Mouse (Mus musculus): ENCODE measurements around the gene Pak1. TPM values are rescaled to one million over a fixed set of nuclear protein-coding genes. Genes with fewer than 3 reads are reported as not detected.
A peak's percentile ranks its signal among the peaks of the same experiment; 100 is the strongest.

The Pak1 gene
- polyA plus RNA-seq, 1 experiment from 2014 or later = 8.1 TPM

- Histone ChIP-seq H3K27me3 (ENCODE audit: insufficient read depth, low read length) (no peaks in the 10 kb centered on the region), H3K9me3 (ENCODE audit: low read length) (no peaks in the 10 kb centered on the region), H3K4me2 (ENCODE audit: low read depth, low read length) (peak overlapping the region; percentile 85), H3K4me3 (ENCODE audit: low read depth, low read length) (peak overlapping the region; percentile 51), H3K36me3 (replicated peaks; ENCODE audit: insufficient read depth, low read length) (no peaks in the 10 kb centered on the region), H3K27ac (ENCODE audit: low read depth) (peak overlapping the region; percentile 95), H3K4me1 (ENCODE audit: insufficient read depth) (peaks cover 16% of the 10 kb centered on the region), H3K9ac (replicated peaks) (peak overlapping the region; percentile 61)
- TF ChIP-seq EP300 (IDR thresholded peaks at IDR 0.05; ENCODE audit: low read depth) = no peak
- no peak for TF ChIP-seq CTCF (IDR thresholded peaks at IDR 0.05; ENCODE audit: low read depth)
- ATAC-seq (peak; percentile 29), DNase-seq (peak; percentile 45)
- WGBS (ENCODE audit: insufficient replicate concordance) = 25% methylated on average over 10 of the region's 10 CpGs
Observed at GRCm38 (mm10) chr7:97748527-97749206, 39.7 kb upstream of the Pak1 start.

GRCm38 (mm10) chr7:97749207-97750190, 38.8 kb upstream of the Pak1 start:
- H3K27me3 ChIP-seq (ENCODE audit: insufficient read depth, low read length) = no peaks in the 10 kb centered on the region
- H3K4me3 ChIP-seq (ENCODE audit: low read depth, low read length) = peak overlapping the region; percentile 51
- DNase-seq (peak; percentile 58), ATAC-seq (peak; percentile 28)
- H3K4me2 ChIP-seq (ENCODE audit: low read depth, low read length) = peak overlapping the region; percentile 85
- peak overlapping the region; percentile 95 for H3K27ac ChIP-seq (ENCODE audit: low read depth)
- H3K4me1 ChIP-seq (ENCODE audit: insufficient read depth) = peaks cover 16% of the 10 kb centered on the region
- H3K9me3 ChIP-seq (ENCODE audit: low read length) = no peaks in the 10 kb centered on the region
- no peak for TF ChIP-seq EP300 (IDR thresholded peaks at IDR 0.05; ENCODE audit: low read depth)
- peak; percentile 1; the same call in 1 of the 2 replicates for TF ChIP-seq CTCF (IDR thresholded peaks at IDR 0.05; ENCODE audit: low read depth)
- no peaks in the 10 kb centered on the region for H3K36me3 ChIP-seq (replicated peaks; ENCODE audit: insufficient read depth, low read length)
- peak overlapping the region; percentile 61 for H3K9ac ChIP-seq (replicated peaks)
- WGBS (ENCODE audit: insufficient replicate concordance) = 13% methylated on average over 19 of the region's 19 CpGs

DNA sequence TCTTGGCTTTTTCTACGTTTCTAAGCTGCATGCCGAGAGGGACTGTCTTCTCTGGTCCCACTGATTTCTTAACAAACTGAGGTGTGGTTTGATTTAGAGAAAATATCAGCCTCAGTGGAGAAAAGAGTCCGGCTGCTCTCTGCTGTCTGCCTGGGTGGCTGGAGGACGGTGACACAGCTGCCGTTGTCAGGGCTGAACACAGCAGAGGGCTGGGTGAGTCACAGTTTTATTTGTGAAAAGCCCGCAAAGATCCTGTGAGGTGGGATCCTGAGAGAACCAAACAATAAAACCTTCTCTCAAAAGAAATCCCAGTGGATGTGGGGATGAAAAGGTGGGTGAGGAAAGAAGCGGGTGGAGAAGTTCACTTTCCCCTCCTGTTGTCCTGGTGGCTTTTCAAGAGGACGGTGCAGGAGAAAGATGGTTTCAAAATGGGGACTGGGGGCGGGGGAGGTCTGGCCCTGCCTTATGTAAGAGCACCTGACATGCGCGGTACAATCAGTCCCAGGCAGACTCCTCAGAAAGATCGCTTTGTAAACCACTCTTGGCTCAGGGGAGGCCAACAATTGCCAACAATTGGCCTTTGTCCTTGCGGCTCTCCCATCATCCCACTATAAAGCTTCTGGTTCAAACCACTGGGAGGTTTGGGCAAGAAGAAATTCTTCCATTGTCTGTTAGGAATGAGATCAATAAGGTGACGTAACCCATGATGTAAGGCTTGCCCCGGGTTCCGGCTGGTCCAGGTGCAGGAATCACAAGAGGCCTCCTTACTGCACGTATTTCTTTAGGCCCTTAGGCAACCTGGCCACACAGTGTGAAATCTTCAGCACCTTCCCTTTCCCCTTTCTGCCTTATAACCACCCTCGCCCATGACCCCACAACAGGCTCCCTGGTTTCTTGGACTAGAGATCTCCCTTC, 31.1 kb upstream of the Pak1 start:
- Histone ChIP-seq H3K27ac (ENCODE audit: low read depth) (no peak overlapping the region), H3K4me3 (ENCODE audit: low read depth, low read length) (no peak overlapping the region), H3K9me3 (ENCODE audit: low read length) (no peaks in the 10 kb centered on the region), H3K36me3 (replicated peaks; ENCODE audit: insufficient read depth, low read length) (no peaks in the 10 kb centered on the region), H3K4me1 (ENCODE audit: insufficient read depth) (no peaks in the 10 kb centered on the region), H3K27me3 (ENCODE audit: insufficient read depth, low read length) (no peaks in the 10 kb centered on the region), H3K9ac (replicated peaks) (no peak overlapping the region), H3K4me2 (ENCODE audit: low read depth, low read length) (peak overlapping the region; percentile 24; the same call in 1 of the 2 replicates)
- ATAC-seq = peak; percentile 59
- TF ChIP-seq EP300 (IDR thresholded peaks at IDR 0.05; ENCODE audit: low read depth) (no peak), CTCF (IDR thresholded peaks at IDR 0.05; ENCODE audit: low read depth) (no peak)
- DNase-seq = peak; percentile 27
- WGBS (ENCODE audit: insufficient replicate concordance) = 61% methylated on average over 18 of the region's 18 CpGs

GRCm38 (mm10) chr7:97764591-97764990, 23.8 kb upstream of the Pak1 start:
- TF ChIP-seq CTCF (IDR thresholded peaks at IDR 0.05; ENCODE audit: low read depth) (no peak), EP300 (IDR thresholded peaks at IDR 0.05; ENCODE audit: low read depth) (no peak)
- DNase-seq = no peak
- Histone ChIP-seq H3K4me3 (ENCODE audit: low read depth, low read length) (no peak overlapping the region), H3K27me3 (ENCODE audit: insufficient read depth, low read length) (no peaks in the 10 kb centered on the region), H3K9ac (replicated peaks) (no peak overlapping the region), H3K36me3 (replicated peaks; ENCODE audit: insufficient read depth, low read length) (no peaks in the 10 kb centered on the region), H3K9me3 (ENCODE audit: low read length) (no peaks in the 10 kb centered on the region), H3K4me1 (ENCODE audit: insufficient read depth) (no peaks in the 10 kb centered on the region), H3K27ac (ENCODE audit: low read depth) (0 out of 2 replicates have a peak overlapping the region, but pooled peaks have one; percentile 19), H3K4me2 (ENCODE audit: low read depth, low read length) (no peak overlapping the region; the same call in 1 of the 2 replicates)
- no peak for ATAC-seq
- 68% methylated on average over 11 of the region's 11 CpGs for WGBS (ENCODE audit: insufficient replicate concordance)

- H3K27me3 ChIP-seq (ENCODE audit: insufficient read depth, low read length) = no peaks in the 10 kb centered on the region
- 0 out of 2 replicates have a peak overlapping the region, but pooled peaks have one; percentile 19 for H3K27ac ChIP-seq (ENCODE audit: low read depth)
Observed at GRCm38 (mm10) chr7:97765181-97765962, 23.0 kb upstream of the Pak1 start.

More at GRCm38 (mm10) chr7:97765181-97765962, 23.0 kb upstream of the Pak1 start:
- no peaks in the 10 kb centered on the region for H3K4me1 ChIP-seq (ENCODE audit: insufficient read depth)
- ATAC-seq (peak; percentile 31; the same call in 1 of the 2 replicates), DNase-seq (no peak)
- H3K9me3 ChIP-seq (ENCODE audit: low read length) = no peaks in the 10 kb centered on the region
- no peaks in the 10 kb centered on the region for H3K36me3 ChIP-seq (replicated peaks; ENCODE audit: insufficient read depth, low read length)
- H3K4me2 ChIP-seq (ENCODE audit: low read depth, low read length) = peak overlapping the region; percentile 19
- H3K9ac ChIP-seq (replicated peaks) = no peak overlapping the region
- no peak for TF ChIP-seq EP300 (IDR thresholded peaks at IDR 0.05; ENCODE audit: low read depth)
- TF ChIP-seq CTCF (IDR thresholded peaks at IDR 0.05; ENCODE audit: low read depth) = no peak
- no peak overlapping the region for H3K4me3 ChIP-seq (ENCODE audit: low read depth, low read length)
- 57% methylated on average over 21 of the region's 21 CpGs for WGBS (ENCODE audit: insufficient replicate concordance)
